Mouse (Mus musculus): ENCODE results near the gene Slc38a1. TPM values are rescaled to one million over a fixed set of nuclear protein-coding genes. Genes with fewer than 3 reads are reported as not detected.

The Slc38a1 gene
- total RNA-seq (2023) = 10 to 100 TPM; 32.2 to 49.1 TPM

GRCm38 (mm10) chr15:96642436-96643405, at the start of gene Slc38a1:
Gene Slc38a1 (minus strand): TSS chr15:96642913.

Other genes with a start within 250 kb of the Slc38a1 start
- gene Scaf11, start 182.1 kb downstream of the Slc38a1 start, total RNA-seq (2023) = 10 to 100 TPM; 65.2 to 69.2 TPM
- gene Slc38a2, start 56.8 kb upstream of the Slc38a1 start, total RNA-seq (2023) = 10 to 100 TPM; 75.7 to 78.8 TPM